Mouse (Mus musculus) regulatory T cell (primary cell): Measurements from ENCODE around the gene Cd72.

Experiments used
- in situ Hi-C: fragments of 300-600 bp; cut with MboI, MseI; formaldehyde crosslinking; loops from one replicate; pipeline ENCODE4 v1.15.1; 2025; ENCODE audit warnings: high pct_unique_total_duplicates

Cd72 gene

DNA sequence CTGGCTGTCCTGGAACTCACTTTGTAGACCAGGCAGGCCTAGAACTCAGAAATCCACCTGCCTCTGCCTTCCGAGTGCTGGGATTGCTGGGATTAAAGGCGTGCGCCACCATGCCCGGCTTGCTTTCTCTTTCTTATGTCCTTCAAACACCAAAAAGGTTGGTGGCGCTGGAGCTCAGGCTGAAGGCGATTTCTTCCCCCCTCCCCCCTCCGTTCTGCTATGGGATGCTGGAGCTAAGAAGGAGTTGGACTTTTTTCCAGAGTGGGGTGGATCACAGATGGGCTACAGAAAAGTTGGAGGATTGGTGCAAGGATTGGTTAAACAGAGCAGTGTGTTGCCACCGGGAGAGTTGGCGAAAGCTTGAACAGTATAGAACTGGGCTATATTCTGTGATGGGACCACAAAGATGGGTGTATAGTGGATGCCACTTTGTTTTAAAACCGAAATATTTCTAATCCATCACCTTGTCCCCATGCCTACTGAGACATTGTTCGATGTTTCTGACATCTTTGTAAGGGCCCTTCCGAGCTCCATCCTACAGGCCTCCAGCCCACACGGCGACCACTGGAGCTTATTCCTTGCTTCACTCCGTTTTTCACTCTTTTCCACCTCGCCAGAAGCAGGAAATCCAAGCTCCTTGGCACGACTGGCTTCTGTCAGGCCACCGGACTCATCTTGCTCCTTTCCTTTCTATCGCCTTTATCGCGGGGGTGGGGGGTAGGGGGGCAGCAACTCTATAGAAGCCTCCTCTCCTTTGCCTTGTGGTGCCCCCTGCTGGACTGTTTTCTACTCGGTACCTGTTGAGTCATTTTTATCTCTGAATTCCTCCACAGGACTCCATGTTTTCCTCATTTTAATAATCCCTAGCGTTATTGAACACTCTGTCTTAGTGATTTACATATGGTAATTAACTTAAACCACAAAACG is 24.7 kb upstream of the Cd72 start:
- in situ Hi-C loops = no loop called here

DNA sequence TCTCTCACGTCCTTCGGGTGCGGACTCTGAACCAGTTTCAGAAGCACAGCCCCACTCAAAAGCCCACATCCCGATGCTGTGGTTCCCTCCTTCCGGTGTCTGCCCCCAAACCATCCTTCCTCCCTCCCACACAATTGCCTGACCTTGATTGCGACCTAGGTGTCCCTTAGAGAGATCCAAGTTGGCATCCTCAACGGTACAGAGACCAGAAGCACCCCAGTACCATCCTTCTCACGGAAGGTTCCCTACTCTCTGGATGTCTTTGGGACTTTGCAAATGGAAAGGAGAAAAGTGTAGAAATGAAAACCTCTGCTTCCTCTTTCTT is 24.1 kb upstream of the Cd72 start:
- in situ Hi-C loops = no loop called here

DNA sequence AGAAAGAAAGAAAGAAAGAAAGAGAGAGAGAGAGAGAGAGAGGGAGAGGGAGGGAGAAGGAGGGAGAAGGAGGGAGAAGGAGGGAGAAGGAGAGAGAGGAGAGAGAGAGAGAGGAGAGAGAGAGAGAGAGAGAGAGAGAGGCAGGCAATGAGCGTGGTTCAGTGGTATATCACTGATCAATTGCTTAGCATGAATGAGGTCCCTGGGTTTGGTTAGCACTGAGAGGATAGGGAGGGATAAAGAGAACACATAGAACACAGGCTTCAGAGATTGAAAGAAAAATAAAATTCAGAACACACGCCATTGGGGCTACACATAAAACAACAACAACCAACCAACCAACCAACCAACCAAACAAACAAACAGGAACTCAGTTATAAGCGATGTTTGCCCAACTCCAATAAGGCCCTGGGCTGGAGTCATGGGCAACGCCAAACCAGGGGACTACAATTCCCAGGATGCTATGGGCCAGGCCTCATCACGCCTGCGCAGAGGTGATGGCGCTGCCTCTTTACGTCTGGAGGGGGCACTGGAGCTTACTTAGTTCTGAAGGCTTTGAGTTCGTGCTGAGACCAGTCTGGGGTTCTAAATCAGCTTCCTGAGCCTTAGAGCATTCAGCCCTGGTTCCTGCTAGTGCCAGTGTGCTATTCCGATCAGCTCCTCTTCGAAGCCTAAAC is 23.6 kb upstream of the Cd72 start:
- in situ Hi-C loops = no loop called here

DNA sequence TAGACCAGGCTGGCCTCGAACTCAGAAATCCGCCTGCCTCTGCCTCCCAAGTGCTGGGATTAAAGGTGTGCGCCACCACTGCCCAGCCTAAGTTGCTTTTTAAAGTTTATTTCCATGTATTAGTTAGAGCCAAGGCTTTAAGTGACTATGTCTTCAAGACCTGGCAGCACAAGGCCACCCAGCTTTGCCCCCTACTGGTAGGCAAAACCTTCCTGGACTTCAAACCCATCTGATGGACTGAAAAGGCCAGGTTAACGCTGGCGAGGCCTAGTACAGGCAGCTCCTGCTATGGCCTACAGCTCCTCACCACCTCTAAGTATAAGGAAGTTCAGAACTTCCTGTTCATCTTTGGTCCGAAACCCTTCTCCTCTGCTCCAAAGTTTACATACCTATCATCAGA is 22.2 kb upstream of the Cd72 start:
- in situ Hi-C loops = no loop called here

DNA sequence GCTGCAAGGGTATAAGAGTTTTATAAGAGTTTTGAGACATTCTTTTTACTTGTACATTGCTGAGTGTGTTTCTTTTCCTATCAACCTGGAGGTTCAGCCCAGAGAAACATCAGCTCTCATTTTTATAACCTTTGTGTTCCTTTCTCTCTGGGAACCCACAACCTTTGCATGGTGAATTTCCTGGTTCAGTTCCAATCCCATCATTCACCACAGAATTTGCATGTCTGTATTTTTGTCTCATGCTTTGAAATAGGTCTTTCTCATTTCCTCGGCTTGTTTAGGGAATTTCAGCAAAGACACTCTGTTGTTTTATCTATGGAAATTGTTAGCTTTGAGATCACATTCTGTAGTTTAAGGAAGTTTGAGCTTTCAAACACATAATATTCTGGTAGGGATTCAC is 19.2 kb upstream of the Cd72 start:
- in situ Hi-C loops = no loop called here

DNA sequence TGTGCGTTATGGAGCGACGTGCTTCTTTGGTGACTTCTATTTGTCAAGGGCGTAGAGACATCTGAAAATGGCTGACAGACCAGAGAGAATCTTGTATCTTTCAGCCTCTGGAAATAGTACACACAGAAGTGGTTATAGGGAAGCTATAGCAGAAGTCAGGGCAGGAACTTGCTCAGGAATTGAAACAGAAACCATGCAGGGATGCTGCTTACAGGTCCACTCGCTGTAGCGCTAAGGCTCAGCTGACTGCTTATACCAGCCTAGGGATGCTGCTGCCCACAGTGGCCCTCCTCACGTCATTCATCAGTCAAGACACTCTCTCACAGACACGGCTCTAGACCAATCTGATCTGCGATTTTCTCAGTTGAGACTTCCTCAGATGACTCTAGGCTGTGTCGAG is 15.9 kb upstream of the Cd72 start:
- in situ Hi-C loops = no loop called here

DNA sequence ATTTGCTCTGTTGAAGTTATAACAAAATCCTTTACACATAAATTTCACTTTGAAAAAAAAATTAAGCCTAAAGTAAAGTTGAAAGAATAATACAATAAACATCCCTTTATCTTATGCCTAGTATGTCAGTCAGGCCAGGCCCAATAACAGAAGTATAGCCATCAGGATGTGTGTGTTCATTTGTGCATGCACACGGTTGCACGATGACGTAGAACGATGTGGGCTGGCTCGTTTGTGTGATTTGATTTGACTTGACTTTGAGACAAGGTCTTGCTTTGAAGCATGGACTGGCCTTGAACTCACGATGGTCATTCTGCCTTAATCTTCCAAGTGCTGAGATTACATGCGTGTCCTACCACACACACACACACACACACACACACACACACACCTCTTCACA is 12.4 kb upstream of the Cd72 start:
- in situ Hi-C loops = no loop called here

DNA sequence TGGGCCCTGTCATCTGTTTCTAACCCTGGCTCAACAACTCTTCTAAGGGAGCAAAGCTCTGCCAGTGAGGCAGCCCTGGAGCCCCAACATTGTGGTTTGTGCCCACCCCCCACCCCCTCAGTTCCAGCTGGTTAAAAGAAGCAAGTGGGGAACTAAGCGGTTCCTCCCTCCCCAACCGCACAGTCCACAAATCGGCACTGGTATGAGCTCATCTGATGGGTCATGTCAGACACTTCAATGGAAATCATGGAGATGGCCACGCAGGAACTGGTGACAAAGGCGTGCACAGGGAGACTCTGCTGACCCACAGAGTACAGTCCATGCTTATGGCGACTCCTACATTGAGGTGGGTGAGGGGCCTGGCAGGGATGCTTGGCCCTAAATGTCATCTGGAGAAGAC is 11.5 kb upstream of the Cd72 start:
- in situ Hi-C loops = no loop called here

DNA sequence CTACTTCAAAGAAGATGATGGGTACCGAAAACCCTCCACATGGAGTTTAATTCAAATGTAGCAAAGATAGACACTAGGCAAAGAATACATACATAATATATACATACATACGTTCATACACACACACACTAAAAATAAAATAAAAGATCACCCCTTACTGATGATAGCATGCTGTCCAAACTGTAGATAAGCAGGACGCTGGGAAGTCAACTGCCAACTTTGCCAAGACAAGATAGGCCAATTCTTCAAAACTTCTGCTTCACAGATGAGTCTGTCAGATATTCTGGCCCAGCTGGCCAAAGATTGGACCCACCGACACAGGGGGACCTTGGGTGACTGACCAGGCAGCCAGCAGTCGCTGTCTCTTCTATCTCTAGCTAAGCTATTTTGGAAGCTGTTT is 8.7 kb upstream of the Cd72 start:
- in situ Hi-C loops = no loop called here

DNA sequence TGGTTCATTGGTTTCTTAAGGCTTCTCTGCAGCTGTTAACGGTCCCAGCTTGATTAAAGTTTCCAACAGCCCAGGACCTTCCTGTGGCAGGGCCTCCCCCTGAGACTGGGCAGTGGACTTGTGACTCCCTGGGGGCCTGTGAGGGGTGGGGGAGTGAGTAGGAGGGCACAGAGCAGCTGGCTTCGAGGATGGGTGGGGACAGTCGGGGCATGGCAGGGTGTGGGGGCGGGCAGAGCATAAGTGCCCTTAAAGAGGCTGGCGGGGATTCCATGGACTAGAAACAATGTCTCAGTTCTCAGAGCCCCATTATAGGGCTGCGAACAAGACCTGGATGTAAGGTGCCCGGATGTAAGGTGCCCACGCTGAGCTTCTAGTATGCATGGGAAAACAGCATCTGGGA is 2.7 kb upstream of the Cd72 start:
- in situ Hi-C loops = no loop called here

DNA sequence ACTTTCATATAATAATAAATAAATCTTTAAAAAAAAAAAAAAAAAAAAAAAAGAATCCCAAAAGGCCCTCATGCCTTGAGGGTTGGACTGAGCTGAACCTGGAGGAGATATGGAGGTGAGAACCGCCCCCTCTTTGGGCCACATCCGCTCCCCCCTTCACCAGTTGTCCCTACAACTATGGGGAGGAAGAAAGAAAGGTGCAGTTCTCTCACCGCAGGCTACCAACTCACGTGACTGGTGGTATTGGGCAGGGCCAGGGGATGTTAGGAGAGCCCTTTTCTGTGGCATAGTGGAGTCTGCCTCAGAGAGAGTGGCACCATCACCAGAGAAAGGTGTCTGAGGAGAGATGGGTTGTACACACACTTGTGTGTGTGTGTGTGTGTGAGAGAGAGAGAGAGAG is 2.0 kb upstream of the Cd72 start:
- in situ Hi-C loops = no loop called here

DNA sequence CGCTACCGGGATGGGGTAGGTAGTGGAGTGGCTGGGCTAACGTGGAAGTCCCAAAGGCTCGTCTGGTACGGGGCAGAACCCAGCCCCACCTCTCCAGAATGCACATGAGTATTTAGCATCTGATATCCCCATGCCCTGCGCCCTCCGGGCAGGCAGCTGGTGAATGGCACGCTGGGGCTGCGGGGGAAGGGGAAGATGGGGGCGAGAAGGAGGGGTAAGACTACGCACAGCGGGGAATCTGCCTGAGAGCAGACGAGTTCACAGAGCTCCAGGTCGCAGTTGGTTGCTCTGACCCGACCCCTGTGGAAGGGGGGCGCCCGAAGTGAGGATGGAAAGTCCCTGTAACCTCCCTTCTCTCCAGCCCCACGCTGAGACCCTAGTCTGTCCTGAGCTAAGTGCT is 1.0 kb downstream of the Cd72 start:
- in situ Hi-C loops = no loop called here

DNA sequence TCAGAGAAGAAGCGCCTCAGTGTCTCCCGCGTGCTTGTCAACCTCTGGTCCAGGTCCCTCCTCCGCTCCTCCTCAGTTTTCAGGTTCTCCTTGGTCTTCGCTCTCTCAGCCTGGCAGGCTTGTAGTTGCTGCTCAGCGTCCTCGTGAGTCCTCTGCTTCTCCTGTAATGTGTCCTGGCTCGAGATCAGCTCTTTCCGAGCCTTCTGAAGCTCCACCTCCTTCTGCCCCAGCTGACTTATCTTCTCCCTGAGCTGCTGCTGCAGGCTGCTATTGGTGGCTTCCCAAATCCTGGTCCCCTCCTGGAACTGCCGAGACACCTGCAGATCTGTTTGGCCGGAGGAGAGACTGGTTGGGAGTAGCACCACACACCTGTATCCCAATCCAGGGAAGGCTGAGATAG is 2.1 kb downstream of the Cd72 start:
- in situ Hi-C loops = no loop called here

DNA sequence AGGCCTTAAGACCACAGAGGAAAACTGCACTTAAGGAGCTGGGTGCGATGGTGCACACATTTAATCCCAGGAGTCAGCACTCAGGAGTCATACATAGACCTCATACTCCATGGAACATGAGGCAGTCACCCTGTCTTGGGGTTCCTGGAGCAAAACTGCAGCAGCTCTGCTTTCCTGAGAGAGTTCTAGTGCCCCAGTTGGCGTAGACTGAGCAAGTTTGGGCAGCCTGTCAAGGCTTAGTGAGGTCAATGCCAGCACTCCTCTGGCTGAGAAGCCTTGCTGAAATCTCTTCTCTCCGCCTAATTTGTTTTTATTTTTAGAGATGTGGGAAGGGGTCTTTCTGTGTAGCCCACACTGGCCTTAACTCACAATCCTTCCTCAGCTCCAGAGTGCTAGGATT is 5.9 kb downstream of the Cd72 start:
- in situ Hi-C loops = no loop called here

DNA sequence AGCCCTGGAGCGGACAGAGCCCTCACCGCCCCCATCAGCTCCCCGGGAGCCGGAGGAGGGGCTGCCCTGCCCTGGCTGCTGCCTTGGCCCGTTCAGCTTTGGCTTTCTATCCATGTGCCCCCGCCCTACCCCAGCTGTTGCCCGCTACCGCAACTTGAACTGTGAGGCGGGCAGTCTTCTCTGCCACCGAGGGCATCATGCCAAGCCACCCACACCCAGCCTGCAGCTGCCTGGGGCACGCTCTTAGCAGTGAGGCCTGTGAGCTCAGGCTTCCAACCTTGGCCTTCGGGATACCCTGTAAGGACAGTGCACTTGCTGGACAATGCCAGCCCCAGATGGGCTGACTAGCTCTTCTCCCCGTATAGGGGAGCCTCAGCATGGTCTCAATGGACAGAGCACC is 7.2 kb downstream of the Cd72 start:
- in situ Hi-C loops = no loop called here

DNA sequence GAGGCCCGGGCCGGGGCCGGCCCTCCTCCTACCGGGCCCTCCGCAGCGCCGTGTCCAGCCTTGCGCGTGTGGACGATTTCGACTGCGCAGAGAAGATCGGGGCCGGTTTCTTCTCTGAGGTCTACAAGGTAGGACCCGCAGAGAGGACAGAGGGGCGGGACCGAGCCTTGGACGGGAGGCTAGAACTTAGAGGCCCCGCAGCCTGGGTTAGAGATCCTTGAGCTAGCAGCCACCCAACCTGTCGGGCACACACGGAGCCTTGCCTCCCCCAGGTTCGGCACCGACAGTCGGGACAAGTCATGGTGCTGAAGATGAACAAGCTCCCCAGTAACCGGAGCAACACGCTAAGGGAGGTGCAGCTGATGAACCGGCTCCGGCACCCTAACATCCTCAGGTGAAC is 10.9 kb downstream of the Cd72 start:
- in situ Hi-C loops = loop anchor here (5.0 kb wide), 1 partner anchor 39 kb away; the partner anchor contains the start of gene Sit1

DNA sequence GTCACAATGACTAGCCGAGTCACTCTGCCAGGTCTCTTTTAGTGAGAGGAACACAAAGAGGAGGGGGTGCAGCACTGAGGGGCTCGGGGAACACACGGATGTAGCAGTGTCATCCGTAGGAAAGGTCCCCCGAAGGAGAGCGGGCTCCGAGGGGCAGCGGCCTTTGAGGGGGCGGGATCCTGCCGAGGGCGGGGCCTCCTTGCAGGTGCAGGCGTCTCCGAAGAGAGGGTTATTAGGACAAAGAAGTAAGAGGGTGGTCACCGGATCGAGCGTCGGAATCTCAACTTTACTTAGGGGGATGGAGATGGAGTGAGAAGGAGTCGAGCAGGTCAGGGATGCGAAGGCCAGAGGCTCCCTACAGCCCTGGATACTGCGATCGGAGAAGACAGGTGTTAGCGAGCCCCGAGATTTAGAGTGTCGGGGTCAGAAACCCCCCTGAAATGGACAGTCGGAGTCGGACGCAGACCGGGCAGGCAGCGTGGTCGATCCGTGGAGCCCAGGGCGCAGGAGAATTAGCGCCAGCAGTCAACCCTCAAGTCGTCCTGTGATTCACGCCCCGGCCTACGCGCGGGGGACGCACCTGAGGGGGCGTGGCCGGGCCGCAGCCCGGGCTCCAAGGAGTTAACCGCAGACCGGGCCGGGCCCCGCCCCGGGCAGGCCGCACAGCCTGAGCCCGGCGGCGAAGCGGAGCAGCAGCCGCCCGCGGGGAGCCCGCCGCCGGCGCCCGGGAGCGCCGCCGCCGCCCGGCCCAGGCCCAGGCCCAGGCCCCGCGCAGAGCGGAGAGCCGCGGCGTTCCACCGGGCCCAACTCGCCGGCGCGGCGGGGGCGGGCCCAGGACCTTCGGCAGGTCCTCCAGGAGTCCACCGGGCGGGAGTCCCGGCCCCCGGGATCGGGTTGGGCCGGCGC is 11.7 kb downstream of the Cd72 start:
- in situ Hi-C loops = loop anchor here (5.0 kb wide), 1 partner anchor 40 kb away; the partner anchor contains the start of gene Sit1

DNA sequence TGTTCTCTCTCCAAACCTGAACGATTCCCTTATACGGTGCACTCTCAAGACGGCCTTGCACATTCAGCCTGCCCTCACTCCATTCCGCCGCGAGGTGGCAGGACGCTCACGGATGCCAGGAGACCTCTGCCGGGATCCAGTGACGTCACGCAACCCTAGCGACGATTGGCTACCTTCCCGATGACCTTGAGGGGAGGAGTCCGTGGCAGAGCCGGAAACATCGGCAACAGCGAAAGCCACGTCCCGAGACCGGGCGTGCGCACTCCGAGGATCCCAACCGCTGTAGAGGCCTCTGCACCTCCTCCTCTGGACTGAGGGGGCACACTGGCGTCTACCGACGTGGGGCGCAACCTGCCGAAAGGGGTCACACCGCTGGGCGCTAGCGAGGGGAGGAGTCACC is 12.4 kb downstream of the Cd72 start:
- in situ Hi-C loops = loop anchor here (5.0 kb wide), 1 partner anchor 40 kb away; the partner anchor contains the start of gene Sit1

DNA sequence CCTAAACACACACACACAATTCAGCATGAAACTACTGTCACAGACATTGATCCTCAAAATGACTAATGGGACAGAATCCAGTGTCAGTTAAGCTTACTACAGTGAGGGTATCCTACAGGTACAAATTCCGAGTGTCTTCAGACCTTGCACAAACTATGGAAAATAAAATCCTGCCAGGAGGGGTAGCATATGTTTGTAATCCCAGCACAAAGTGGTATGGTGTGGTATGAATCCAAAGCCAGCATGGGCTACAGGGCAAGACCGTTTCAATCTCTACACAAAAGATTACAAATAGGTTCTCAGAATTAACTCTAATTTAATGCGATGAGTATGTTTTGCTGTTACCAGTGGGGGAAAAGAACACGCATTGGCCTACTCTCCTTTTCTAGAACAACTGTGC is 12.8 kb downstream of the Cd72 start, which contains the start of gene Tesk1:
TSS of gene Tesk1 (plus strand) at position 301 of the 400 bp plus-strand sequence.
- in situ Hi-C loops = loop anchor here (5.0 kb wide), 1 partner anchor 41 kb away; the partner anchor contains the start of gene Sit1

DNA sequence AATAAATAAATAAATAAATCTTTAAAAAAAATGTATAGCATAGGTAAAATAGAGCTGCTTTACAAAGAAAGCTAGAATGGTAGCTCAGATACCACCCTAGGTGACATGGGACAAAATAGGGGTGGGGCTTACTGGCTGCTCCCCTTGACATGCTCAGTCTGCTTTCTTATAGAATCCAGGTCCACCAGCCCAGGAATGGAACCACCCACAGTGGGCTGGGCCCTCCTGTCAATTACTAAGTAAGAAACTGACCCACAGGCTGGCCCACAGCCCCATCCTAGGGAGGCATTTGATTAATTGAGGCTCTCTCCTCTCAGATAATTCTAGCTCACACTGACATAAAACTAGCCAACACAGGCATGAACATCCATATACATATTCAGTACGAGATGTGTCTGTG is 21.6 kb downstream of the Cd72 start:
- in situ Hi-C loops = no loop called here

DNA sequence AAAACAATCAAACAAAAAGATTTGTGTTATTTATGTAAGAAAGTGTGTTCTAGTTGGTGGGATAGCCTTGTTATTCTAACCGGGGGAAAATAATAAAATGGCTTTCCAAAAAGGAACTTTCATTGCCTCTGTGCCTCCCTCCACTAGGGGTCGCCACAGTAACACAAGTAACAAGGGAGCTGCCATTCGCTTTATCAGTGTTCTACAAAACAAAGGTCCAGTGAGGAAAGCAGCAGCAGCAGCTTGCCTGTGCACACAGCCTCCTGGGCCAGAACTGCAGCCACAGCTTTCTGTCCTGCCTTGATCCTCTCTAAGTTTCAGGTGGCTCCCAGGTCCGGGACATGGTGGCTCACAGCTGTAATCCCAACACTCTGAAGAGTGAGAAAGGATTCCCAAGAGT is 22.7 kb downstream of the Cd72 start:
- in situ Hi-C loops = no loop called here

DNA sequence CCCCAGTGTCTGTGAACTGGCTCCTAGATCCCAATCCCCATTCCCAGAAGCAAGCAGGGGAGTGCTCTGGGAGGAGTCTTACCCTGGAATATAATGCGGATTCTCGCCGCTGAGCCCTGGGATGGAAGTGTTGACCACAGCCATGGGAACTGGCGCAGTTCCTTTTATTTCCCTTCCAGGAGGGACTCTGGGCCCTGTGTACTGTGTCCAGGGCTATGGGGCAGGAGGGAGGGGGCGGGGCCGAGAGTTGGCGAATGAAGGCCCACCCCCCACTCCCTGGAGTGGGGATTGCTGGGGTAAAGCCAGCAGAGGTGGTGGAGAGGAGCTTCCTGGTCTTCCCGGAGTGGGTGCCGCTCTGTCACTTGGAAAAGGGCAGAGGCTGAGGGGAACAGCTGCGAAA is 25.5 kb downstream of the Cd72 start, which contains the start of gene Fam166b:
TSS of gene Fam166b (minus strand) at position 189 of the 400 bp plus-strand sequence.
- in situ Hi-C loops = loop anchor here (10.0 kb wide), 2 partner anchors 226 to 384 kb away; partner anchors contain the start of genes Fam214b, Hint2 and Spag8
